Mouse (Mus musculus): Measurements from ENCODE around the gene Gfi1b. TPM values are rescaled to one million over a fixed set of nuclear protein-coding genes. Genes with fewer than 3 reads are reported as not detected.
A peak's percentile ranks its signal among the peaks of the same experiment; 100 is the strongest.

The Gfi1b gene
- polyA plus RNA-seq (2016; fragmentation: Nextera tagmentation; extraction: Ambion mirVana) = 2.7 and 3.9 TPM in 2 replicates

DNA sequence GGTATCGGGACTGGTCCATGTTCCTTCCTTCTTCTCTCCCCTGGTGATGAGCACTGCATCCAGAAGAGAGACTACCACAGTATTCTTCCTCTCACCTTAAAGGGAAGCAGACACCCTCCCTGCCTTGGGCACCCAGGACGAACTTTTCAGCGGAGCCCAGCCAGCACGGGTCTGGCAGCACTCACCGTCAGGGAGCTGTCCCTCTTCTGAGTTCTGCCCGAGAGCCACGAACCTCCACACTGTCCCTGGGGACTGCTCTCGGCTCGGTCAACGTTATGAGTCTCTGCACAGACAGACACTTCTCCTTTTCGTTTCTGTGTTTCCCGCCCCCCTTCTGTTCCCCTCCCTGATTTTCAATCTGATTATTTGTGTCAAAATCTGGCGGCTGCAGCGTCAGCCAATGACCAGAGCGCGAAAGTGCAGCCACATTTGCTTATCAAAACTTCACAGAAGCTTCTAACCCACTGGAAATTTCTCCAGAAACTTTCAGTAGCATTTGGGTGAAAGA is at the start of gene Gfi1b:
TSS of gene Gfi1b (minus strand) at position 319 of the 508 bp plus-strand sequence.
- Histone ChIP-seq H3K9me3 (no peaks in the 10 kb centered on the region), H3K4me3 (peak within 1 kb of the TSS; percentile 32), H3K4me1 (peaks cover 11% of the 10 kb centered on the region), H3K27me3 (replicated peaks; ENCODE audit: low read depth, poor library complexity, severe bottlenecking) (peaks cover 59% of the 10 kb centered on the region), H3K27ac (replicated peaks) (no peak within 1 kb of the TSS), H3K36me3 (replicated peaks) (no peaks in the 10 kb centered on the region)
- WGBS = 6% methylated on average over 16 of the region's 16 CpGs
- peak; percentile 23 for DNase-seq (ENCODE audit: low spot score)

DNA sequence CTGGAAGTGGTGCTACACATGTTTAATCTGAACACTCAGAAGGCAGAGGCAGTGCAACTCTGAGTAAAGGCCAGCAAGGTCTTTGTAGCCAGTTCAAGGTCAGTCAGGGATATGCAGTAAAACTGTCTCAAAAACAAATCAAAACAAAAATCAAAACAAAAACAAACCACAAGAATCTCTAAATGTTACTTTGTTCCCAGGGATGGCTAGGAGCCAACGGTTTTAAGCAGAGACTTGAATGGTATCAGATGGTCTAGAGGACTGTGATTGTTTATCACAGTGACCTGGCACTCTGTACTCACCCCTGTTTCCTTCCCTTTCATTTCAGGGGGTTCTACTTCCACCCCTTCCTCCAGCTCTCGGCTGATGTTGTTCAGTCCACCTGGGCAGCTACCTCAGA is 49.7 kb upstream of the Gfi1b start:
- no peak for DNase-seq (ENCODE audit: low spot score)
- no peaks in the 10 kb centered on the region for H3K27me3 ChIP-seq (replicated peaks; ENCODE audit: low read depth, poor library complexity, severe bottlenecking)
- no peak overlapping the region for H3K27ac ChIP-seq (replicated peaks)
- peaks cover 99% of the 10 kb centered on the region for H3K36me3 ChIP-seq (replicated peaks)
- no peak overlapping the region for H3K4me3 ChIP-seq
- 83% methylated on average over 2 of the region's 2 CpGs for WGBS
- no peaks in the 10 kb centered on the region for H3K9me3 ChIP-seq
- no peaks in the 10 kb centered on the region for H3K4me1 ChIP-seq

DNA sequence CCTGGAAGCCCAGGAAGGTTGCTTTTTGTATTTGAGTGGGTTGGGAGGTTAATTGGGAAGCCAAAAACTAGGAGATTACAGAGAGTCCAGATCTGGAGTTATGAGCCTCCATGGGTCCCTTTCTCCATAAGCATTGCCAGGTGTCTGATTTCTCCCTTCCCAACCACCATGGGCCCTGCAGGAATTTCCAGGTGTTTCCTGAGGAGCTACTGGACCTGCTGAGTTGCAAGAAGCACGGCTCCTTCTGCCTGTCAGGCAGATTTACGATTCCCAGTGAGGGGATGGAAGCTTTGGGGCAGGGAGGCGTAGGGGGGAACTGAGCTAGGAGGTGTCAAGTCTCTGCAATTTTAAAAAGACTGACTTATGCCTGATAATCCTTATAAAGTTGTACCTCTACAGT is 44.0 kb upstream of the Gfi1b start:
- DNase-seq (ENCODE audit: low spot score) = no peak
- WGBS = 87% methylated on average over 3 of the region's 3 CpGs

DNA sequence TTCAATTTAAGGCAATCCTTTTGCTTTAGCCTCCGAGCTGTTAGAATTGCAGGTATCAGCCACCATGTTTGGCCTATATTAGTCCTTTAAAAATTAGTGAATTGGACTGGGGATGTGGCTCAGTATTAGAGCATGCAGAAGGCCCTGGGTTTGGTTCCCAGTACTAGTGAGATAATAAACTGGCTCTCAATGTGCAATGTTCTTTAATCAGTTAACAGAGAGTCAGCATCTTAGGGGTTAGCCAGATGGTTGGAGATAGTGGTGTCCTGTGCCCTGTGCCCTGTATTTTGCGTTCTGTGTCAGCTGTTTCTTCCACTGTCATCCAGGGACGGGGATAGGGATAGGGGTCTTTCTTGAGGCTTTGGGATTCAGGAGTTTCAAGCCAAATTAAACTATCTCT is 41.1 kb upstream of the Gfi1b start:
- peaks cover 100% of the 10 kb centered on the region for H3K36me3 ChIP-seq (replicated peaks)
- H3K4me3 ChIP-seq = no peak overlapping the region
- WGBS = 89% methylated on average over 3 of the region's 3 CpGs
- H3K9me3 ChIP-seq = no peaks in the 10 kb centered on the region
- H3K4me1 ChIP-seq = no peaks in the 10 kb centered on the region
- DNase-seq (ENCODE audit: low spot score) = no peak
- H3K27ac ChIP-seq (replicated peaks) = no peak overlapping the region
- no peaks in the 10 kb centered on the region for H3K27me3 ChIP-seq (replicated peaks; ENCODE audit: low read depth, poor library complexity, severe bottlenecking)

More for the DNA sequence above, 44.0 kb upstream of the Gfi1b start:
- no peaks in the 10 kb centered on the region for H3K4me1 ChIP-seq
- H3K36me3 ChIP-seq (replicated peaks) = peaks cover 99% of the 10 kb centered on the region
- no peak overlapping the region for H3K27ac ChIP-seq (replicated peaks)
- no peaks in the 10 kb centered on the region for H3K9me3 ChIP-seq
- H3K4me3 ChIP-seq = no peak overlapping the region
- H3K27me3 ChIP-seq (replicated peaks; ENCODE audit: low read depth, poor library complexity, severe bottlenecking) = no peaks in the 10 kb centered on the region

DNA sequence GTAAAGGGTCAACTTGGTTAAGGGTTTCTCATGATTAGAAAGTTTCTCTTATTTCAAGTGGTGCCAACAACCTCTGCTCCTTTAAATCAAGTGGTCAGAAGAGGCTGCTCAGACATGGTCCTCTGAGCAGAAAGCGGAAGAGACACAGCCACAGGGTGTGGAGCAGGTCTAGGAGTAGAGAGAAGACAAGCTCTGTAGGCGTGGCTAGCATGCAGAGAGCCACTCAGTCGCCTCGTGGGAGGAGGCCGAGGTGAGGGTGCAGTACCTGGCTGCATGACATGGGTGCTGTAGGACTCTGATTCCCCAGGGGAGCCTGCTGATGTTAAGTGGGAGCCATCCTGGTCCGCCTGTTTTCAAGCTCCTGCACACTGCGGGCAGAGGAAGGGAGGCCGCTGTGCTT is 34.4 kb upstream of the Gfi1b start:
- H3K4me1 ChIP-seq = no peaks in the 10 kb centered on the region
- no peaks in the 10 kb centered on the region for H3K27me3 ChIP-seq (replicated peaks; ENCODE audit: low read depth, poor library complexity, severe bottlenecking)
- no peak overlapping the region for H3K27ac ChIP-seq (replicated peaks)
- peaks cover 70% of the 10 kb centered on the region for H3K36me3 ChIP-seq (replicated peaks)
- 74% methylated on average over 8 of the region's 8 CpGs for WGBS
- H3K9me3 ChIP-seq = no peaks in the 10 kb centered on the region
- no peak for DNase-seq (ENCODE audit: low spot score)
- H3K4me3 ChIP-seq = no peak overlapping the region

DNA sequence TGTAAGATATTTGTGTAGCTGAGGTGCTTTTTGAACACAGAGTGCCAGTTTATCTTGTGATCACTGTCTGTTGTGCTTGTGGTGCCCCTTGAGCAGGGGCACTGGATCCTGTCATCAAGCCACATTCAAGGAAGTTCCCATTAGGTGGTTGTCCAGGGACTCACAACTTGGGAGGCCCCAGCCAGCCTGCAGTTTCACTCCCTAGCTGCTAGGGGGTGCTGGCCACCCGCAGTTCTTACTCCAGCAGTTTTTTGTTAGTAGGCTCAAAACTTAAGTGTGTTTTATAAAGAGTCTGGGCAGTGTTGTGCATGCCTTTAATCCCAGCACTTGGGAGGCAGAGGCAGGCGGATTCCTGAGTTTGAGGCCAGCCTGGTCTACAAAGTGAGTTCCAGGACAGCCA is 32.5 kb upstream of the Gfi1b start:
- Histone ChIP-seq H3K27me3 (replicated peaks; ENCODE audit: low read depth, poor library complexity, severe bottlenecking) (no peaks in the 10 kb centered on the region), H3K9me3 (no peaks in the 10 kb centered on the region), H3K27ac (replicated peaks) (no peak overlapping the region), H3K4me1 (no peaks in the 10 kb centered on the region), H3K4me3 (no peak overlapping the region), H3K36me3 (replicated peaks) (peaks cover 51% of the 10 kb centered on the region)
- peak; percentile 40 for DNase-seq (ENCODE audit: low spot score)
- 59% methylated on average over 2 of the region's 2 CpGs for WGBS

DNA sequence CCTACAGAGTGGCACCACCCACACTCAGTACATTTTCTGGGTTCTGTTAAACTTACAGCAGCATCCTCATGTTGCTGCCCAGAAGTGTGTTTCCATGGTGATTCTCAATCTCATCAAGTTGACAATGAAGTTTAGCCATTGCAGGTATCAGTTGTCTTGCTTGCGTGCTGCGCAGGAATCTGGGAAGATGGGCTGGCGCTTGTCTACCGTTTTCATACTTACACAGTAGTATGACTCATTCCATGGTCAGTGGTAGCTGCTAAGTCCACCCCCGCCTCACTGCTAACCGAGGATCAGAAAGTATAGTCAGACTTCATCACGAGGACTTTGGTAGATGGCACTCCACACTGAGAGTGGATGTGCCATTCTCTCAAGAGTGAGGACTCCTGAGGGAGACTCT is 31.6 kb upstream of the Gfi1b start:
- no peaks in the 10 kb centered on the region for H3K27me3 ChIP-seq (replicated peaks; ENCODE audit: low read depth, poor library complexity, severe bottlenecking)
- H3K36me3 ChIP-seq (replicated peaks) = peaks cover 41% of the 10 kb centered on the region
- H3K27ac ChIP-seq (replicated peaks) = no peak overlapping the region
- no peak overlapping the region for H3K4me3 ChIP-seq
- DNase-seq (ENCODE audit: low spot score) = no peak
- no peaks in the 10 kb centered on the region for H3K9me3 ChIP-seq
- WGBS = 93% methylated on average over 7 of the region's 7 CpGs
- H3K4me1 ChIP-seq = no peaks in the 10 kb centered on the region

DNA sequence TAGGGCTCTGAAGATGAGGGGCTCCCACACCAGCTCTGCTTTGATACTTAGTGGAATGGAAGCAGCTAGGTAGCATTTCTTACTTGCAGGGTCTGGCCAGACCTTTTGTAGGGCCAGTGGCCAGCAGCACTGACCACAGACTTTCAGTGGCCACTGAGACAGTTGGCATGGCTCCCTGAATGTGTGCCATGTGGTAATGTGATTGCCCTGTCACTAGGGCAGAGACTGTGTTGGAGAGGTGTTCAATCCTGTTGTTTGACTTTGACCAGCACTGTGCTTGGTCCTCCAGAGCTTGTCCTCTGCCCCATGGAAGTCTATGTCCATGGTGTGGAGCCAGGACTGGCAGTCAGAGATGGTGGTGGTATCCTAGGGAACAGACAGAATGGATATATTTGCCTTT is 28.7 kb upstream of the Gfi1b start:
- no peaks in the 10 kb centered on the region for H3K27me3 ChIP-seq (replicated peaks; ENCODE audit: low read depth, poor library complexity, severe bottlenecking)
- H3K27ac ChIP-seq (replicated peaks) = no peak overlapping the region
- no peaks in the 10 kb centered on the region for H3K4me1 ChIP-seq
- no peak overlapping the region for H3K4me3 ChIP-seq
- DNase-seq (ENCODE audit: low spot score) = no peak
- peaks cover 18% of the 10 kb centered on the region for H3K36me3 ChIP-seq (replicated peaks)
- H3K9me3 ChIP-seq = no peaks in the 10 kb centered on the region

DNA sequence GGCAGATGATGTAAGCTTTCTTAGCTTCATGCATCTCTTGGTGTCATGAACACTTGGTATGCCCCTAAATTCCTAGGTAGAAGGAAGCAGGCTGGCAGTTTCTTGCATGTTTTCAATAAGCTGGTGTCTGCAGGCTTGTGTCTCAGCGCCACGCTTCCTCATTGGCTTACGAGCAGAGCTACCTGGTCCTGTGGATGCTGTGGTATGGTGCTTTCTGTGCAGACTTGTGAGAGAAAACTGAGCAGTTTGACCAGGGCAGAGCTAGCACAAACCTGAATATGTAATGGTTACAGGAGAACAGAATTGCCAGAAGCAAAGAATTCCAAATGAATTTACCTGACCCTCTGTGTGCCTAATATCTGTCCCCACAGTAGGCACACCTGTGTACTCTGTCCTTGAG is 21.3 kb upstream of the Gfi1b start:
- DNase-seq (ENCODE audit: low spot score) = no peak
- Histone ChIP-seq H3K27ac (replicated peaks) (no peak overlapping the region), H3K36me3 (replicated peaks) (no peaks in the 10 kb centered on the region), H3K27me3 (replicated peaks; ENCODE audit: low read depth, poor library complexity, severe bottlenecking) (no peaks in the 10 kb centered on the region), H3K9me3 (no peaks in the 10 kb centered on the region), H3K4me1 (peaks cover 38% of the 10 kb centered on the region), H3K4me3 (peak overlapping the region; percentile 27; the same call in 1 of the 2 replicates)
- WGBS = 88% methylated on average over 3 of the region's 3 CpGs

DNA sequence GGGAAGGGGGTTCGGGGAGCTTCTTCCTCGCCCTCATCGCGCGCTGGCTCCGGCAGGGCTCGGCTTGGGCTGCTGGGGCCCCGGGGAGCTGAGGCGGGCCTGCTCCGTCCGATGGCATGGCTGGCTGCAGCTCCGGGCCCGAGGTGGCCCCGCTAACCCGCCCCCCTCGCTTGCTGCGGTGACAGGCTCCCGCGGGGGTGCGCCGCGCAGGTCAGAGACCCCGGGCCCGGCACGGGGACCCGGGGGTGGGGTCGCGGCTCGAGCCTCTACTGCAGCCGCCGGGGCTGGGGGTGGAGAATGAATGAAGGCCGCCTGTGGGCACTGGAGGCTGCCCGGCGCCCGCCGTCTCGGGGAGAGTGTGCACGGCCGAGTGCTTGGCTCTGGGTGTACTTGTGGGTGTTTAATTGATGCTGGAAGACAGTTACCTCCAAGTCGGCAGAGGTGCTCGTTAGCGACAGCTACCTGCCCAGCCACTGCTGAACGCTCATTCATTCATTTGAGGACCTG is 19.7 kb upstream of the Gfi1b start:
- H3K27me3 ChIP-seq (replicated peaks; ENCODE audit: low read depth, poor library complexity, severe bottlenecking) = no peaks in the 10 kb centered on the region
- no peaks in the 10 kb centered on the region for H3K9me3 ChIP-seq
- peak overlapping the region; percentile 97 for H3K27ac ChIP-seq (replicated peaks)
- no peak for DNase-seq (ENCODE audit: low spot score)
- H3K4me1 ChIP-seq = peaks cover 50% of the 10 kb centered on the region
- H3K4me3 ChIP-seq = peak overlapping the region; percentile 100
- 0% methylated on average over 43 of the region's 43 CpGs for WGBS
- no peaks in the 10 kb centered on the region for H3K36me3 ChIP-seq (replicated peaks)

DNA sequence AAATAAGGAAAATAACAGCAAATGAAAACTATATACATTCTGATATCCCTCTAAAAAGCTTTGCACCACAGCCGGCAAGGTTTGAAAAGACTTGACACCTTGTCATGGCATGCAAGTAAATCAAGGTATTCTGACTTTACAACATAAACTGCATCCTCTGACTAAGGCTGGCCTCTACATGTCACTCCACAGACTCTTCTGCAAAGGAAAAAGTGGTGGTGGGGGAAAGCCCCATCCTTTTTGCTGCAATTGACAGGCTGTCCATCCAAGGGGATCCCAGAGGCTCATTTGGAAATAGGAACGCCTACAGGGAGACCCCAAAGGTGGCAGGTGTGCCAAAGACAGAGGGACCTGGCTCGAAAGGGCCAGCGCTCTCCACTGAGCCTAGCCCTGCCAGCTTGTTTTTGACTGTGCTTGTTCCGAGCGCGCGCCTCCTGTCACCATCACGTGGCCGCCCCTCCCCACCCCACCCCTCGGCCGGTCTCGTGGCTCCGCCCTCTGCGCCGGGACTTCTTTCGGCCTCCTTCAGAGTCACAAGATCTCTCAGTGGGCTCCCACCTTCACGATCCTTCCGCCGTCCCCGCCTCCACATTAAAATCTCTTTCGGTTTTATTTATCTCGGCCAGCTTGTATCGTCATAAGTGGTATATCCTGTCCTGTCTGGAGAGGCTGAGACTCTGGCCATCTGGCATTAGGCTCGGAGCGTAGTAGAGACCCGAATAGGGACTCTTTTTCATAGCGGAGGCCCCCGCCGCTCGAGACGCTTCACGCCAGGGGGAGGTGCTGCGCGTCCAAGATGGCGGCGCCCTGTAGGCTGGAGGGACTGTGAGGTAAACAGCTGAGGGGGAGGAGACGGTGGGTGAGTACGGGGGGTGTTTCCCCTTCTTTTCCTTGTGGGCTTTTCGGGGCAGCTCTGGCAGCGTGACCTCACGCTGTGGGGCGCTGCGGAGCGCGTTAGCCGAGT is 19.0 kb upstream of the Gfi1b start, which contains the start of gene Tsc1:
TSS of gene Tsc1 (plus strand) at position 768 of the 964 bp plus-strand sequence.
- 2% methylated on average over 47 of the region's 47 CpGs for WGBS
- H3K36me3 ChIP-seq (replicated peaks) = no peaks in the 10 kb centered on the region
- no peaks in the 10 kb centered on the region for H3K27me3 ChIP-seq (replicated peaks; ENCODE audit: low read depth, poor library complexity, severe bottlenecking)
- peak within 1 kb of the TSS; percentile 97 for H3K27ac ChIP-seq (replicated peaks)
- peak; percentile 98 for DNase-seq (ENCODE audit: low spot score)
- H3K9me3 ChIP-seq = no peaks in the 10 kb centered on the region
- peak within 1 kb of the TSS; percentile 100 for H3K4me3 ChIP-seq
- H3K4me1 ChIP-seq = peaks cover 50% of the 10 kb centered on the region

DNA sequence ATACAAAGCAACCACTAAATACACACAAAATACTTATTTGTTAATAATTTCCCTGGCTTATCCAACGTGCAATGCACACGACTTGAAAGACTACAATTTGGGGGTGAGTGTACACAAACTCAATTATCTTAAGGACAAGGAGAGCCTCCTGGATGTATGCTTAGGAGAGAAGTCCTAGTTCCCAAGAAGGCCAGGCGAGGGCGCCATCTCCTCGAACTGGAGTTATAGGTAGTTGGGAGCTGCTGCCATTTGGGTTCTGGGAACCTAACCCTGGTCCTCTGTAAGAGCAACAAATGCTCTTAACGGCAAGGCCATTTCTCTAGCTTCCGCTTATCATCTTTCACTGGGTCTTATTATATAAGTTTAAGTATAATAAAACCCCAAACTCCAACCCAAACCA is 18.0 kb upstream of the Gfi1b start:
- Histone ChIP-seq H3K27ac (replicated peaks) (no peak overlapping the region), H3K4me1 (peaks cover 50% of the 10 kb centered on the region), H3K9me3 (no peaks in the 10 kb centered on the region), H3K4me3 (no peak overlapping the region), H3K36me3 (replicated peaks) (no peaks in the 10 kb centered on the region), H3K27me3 (replicated peaks; ENCODE audit: low read depth, poor library complexity, severe bottlenecking) (no peaks in the 10 kb centered on the region)
- peak; percentile 38 for DNase-seq (ENCODE audit: low spot score)
- 51% methylated on average over 7 of the region's 7 CpGs for WGBS

DNA sequence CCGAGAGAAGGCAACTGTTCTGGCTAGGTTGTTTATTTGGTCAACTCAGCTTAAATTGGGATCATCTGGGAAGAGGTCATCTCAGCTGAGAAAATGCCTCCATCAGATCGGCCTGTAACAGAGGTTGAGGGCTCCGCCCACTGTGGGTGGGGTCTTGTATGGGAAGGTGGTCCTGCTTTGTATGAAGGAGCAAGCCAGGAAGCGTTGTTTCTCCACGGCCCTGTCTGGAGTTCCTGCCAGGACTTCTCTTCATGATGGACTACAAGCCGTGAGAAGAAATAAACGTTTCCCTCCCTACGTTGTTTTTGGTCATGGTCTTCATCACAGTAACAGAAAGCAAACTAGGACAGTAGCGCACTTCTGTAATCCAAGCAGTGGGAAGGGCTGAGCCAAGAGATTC is 17.1 kb upstream of the Gfi1b start:
- WGBS = 6% methylated on average over 9 of the region's 9 CpGs
- peak; percentile 75 for DNase-seq (ENCODE audit: low spot score)
- Histone ChIP-seq H3K9me3 (no peaks in the 10 kb centered on the region), H3K4me3 (peak overlapping the region; percentile 37), H3K4me1 (peaks cover 50% of the 10 kb centered on the region), H3K27ac (replicated peaks) (0 out of 2 replicates have a peak overlapping the region, but pooled peaks have one; percentile 61), H3K27me3 (replicated peaks; ENCODE audit: low read depth, poor library complexity, severe bottlenecking) (no peaks in the 10 kb centered on the region), H3K36me3 (replicated peaks) (no peaks in the 10 kb centered on the region)
